Mouse (Mus musculus) midbrain, embryonic 11.5 days (tissue): Measurements from ENCODE around the gene Lgr5. TPM values are rescaled to one million over a fixed set of nuclear protein-coding genes. Genes with fewer than 3 reads are reported as not detected.

Experiments
- ATAC-seq: fragments of 200-750 bp; cut with Nextera tagmentation; 2 replicates; pipeline ENCODE4 v1.8.0; 2017; ENCODE audit warnings: moderate TSS enrichment, moderate library complexity; ENCODE audit not compliant: low FRiP score
- DNase-seq: peaks from one replicate; pipeline ENCODE4 v3.0.0; 2015; ENCODE audit warnings: low spot score; ENCODE audit errors: missing footprints
- H3K27ac ChIP-seq: fragments of 300-500 bp; sonication (generic); 2 replicates; pipeline ENCODE4 v1.5.1; 2014; ENCODE audit warnings: low read depth, low read length
- H3K27me3 ChIP-seq: fragments of 300-500 bp; sonication (generic); 2 replicates; pipeline ENCODE4 v1.6.1; 2014; ENCODE audit warnings: mild to moderate bottlenecking, low read length, moderate library complexity, mixed read lengths; ENCODE audit not compliant: control insufficient read depth, insufficient read depth
- H3K36me3 ChIP-seq: fragments of 300-500 bp; sonication (generic); 2 replicates; pipeline ENCODE4 v1.6.1; 2014; ENCODE audit warnings: mild to moderate bottlenecking, low read length, moderate library complexity, mixed read lengths; ENCODE audit not compliant: control insufficient read depth, insufficient read depth
- H3K4me1 ChIP-seq: fragments of 300-500 bp; sonication (generic); 2 replicates; pipeline ENCODE4 v1.6.1; 2014; ENCODE audit warnings: low read length; ENCODE audit not compliant: control insufficient read depth, insufficient read depth
- H3K4me2 ChIP-seq: fragments of 300-500 bp; sonication (generic); 2 replicates; pipeline ENCODE4 v1.6.1; 2014; ENCODE audit warnings: mild to moderate bottlenecking, moderate library complexity
- H3K4me3 ChIP-seq: fragments of 300-500 bp; sonication (generic); 2 replicates; pipeline ENCODE4 v1.5.1; 2014; ENCODE audit warnings: low read depth, low read length
- H3K9ac ChIP-seq: fragments of 300-500 bp; sonication (generic); 2 replicates; pipeline ENCODE4 v1.6.1; 2014; ENCODE audit warnings: low read length
- H3K9me3 ChIP-seq: fragments of 300-500 bp; sonication (generic); 2 replicates; pipeline ENCODE4 v1.6.1; 2016; ENCODE audit warnings: low read length; ENCODE audit not compliant: control insufficient read depth
- WGBS: fragments of 180-500 bp; shearing (Covaris S2); extraction: QIAGEN DNeasy Blood & Tissue Kit; methylation state at CpG from one replicate; pipeline ENCODE4 v1.1.7; 2014; 5-methylcytosine and 5-hydroxymethylcytosine counted together
- polyA plus RNA-seq: library from polyadenylated mRNA; unstranded; fragments of >200 nt; fragmentation: Nextera tagmentation; extraction: Ambion mirVana; gene quantifications from 2 replicates; pipeline ENCODE4 v1.2.1, GENCODE M21; 2014

The Lgr5 gene
- polyA plus RNA-seq, 1 experiment from 2014 or later: 7.3 TPM

- 51% methylated on average over 12 of the region's 12 CpGs for WGBS
- Histone ChIP-seq H3K27ac (no peak overlapping the region), H3K9me3 (no peaks in the 10 kb centered on the region), H3K4me1 (peaks cover 5% of the 10 kb centered on the region; the same call in 1 of the 2 replicates), H3K27me3 (no peaks in the 10 kb centered on the region), H3K4me2 (no peak overlapping the region), H3K36me3 (no peaks in the 10 kb centered on the region), H3K9ac (no peak overlapping the region), H3K4me3 (no peak overlapping the region)
- no peak for DNase-seq
- peak; percentile 49; the same call in 1 of the 2 replicates for ATAC-seq
Measured at GRCm38 (mm10) chr10:115492956-115493777, 94.4 kb downstream of the Lgr5 start.

- DNase-seq (peak; percentile 81), ATAC-seq (no peak)
- H3K4me3 ChIP-seq: no peak overlapping the region
- H3K27ac ChIP-seq: no peak overlapping the region
- no peaks in the 10 kb centered on the region for H3K9me3 ChIP-seq
- no peak overlapping the region for H3K4me2 ChIP-seq
- H3K9ac ChIP-seq: no peak overlapping the region
- no peaks in the 10 kb centered on the region for H3K36me3 ChIP-seq
- H3K4me1 ChIP-seq: peaks cover 5% of the 10 kb centered on the region; the same call in 1 of the 2 replicates
- WGBS: 93% methylated on average over 7 of the region's 7 CpGs
- no peaks in the 10 kb centered on the region for H3K27me3 ChIP-seq
Measured at GRCm38 (mm10) chr10:115491803-115492510, 95.6 kb downstream of the Lgr5 start.

GRCm38 (mm10) chr10:115485602-115486001 lies 102.0 kb downstream of the Lgr5 start:
- no peaks in the 10 kb centered on the region for H3K9me3 ChIP-seq
- DNase-seq (peak; percentile 49), ATAC-seq (no peak)
- H3K4me1 ChIP-seq: no peaks in the 10 kb centered on the region
- no peak overlapping the region for H3K9ac ChIP-seq
- H3K4me2 ChIP-seq: no peak overlapping the region
- 87% methylated on average over 2 of the region's 2 CpGs for WGBS
- H3K36me3 ChIP-seq: no peaks in the 10 kb centered on the region
- H3K27me3 ChIP-seq: no peaks in the 10 kb centered on the region
- no peak overlapping the region for H3K27ac ChIP-seq
- H3K4me3 ChIP-seq: no peak overlapping the region

GRCm38 (mm10) chr10:115484660-115485059 lies 102.9 kb downstream of the Lgr5 start:
- 88% methylated on average over 3 of the region's 3 CpGs for WGBS
- no peak for DNase-seq
- no peaks in the 10 kb centered on the region for H3K9me3 ChIP-seq
- H3K4me3 ChIP-seq: no peak overlapping the region
- no peaks in the 10 kb centered on the region for H3K4me1 ChIP-seq
- H3K36me3 ChIP-seq: no peaks in the 10 kb centered on the region
- no peak overlapping the region for H3K4me2 ChIP-seq
- no peak for ATAC-seq
- H3K27me3 ChIP-seq: no peaks in the 10 kb centered on the region
- no peak overlapping the region for H3K9ac ChIP-seq
- H3K27ac ChIP-seq: no peak overlapping the region

GRCm38 (mm10) chr10:115478441-115479141 lies 109.0 kb downstream of the Lgr5 start:
- DNase-seq (peak; percentile 92), ATAC-seq (peak; percentile 54)
- Histone ChIP-seq H3K27me3 (no peaks in the 10 kb centered on the region), H3K4me1 (peaks cover 14% of the 10 kb centered on the region; the same call in 1 of the 2 replicates), H3K9me3 (no peaks in the 10 kb centered on the region), H3K4me3 (peak overlapping the region; percentile 11; the same call in 1 of the 2 replicates), H3K36me3 (no peaks in the 10 kb centered on the region), H3K9ac (peak overlapping the region; percentile 36), H3K27ac (no peak overlapping the region), H3K4me2 (peak overlapping the region; percentile 35)
- 13% methylated on average over 19 of the region's 20 CpGs for WGBS

- no peak for DNase-seq
Measured at GRCm38 (mm10) chr10:115476506-115476905, 111.1 kb downstream of the Lgr5 start.

DNA sequence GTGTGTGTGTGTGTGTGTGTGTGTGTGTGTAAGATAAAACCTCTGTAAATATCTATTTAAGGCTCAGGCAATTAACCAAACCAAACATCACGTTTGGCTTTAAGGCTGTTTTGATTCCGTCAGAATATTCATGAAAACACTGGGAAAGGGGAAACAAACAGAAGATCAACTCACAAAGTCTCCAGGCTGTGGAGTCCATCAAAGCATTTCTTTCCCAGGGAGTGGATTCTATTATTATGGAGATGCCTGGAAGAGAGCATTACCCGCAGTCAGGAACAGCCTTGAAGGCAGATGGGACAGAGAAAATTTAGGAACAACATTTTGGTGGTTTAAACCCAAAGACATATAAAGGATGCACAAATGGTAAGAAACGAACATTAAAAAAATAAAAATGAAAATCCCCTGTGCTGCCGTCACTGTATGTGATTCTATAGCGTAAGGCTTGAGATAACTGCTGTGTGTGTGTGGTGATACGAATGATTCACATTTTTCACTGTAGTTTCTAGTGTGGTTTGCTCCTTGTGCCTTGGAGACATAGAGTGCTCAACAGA lies 112.5 kb downstream of the Lgr5 start:
- ATAC-seq (peak; percentile 51; the same call in 1 of the 2 replicates), DNase-seq (peak; percentile 92)
- H3K27ac ChIP-seq: peak overlapping the region; percentile 57; the same call in 1 of the 2 replicates
- H3K9me3 ChIP-seq: no peaks in the 10 kb centered on the region
- H3K4me2 ChIP-seq: no peak overlapping the region
- peaks cover 14% of the 10 kb centered on the region; the same call in 1 of the 2 replicates for H3K4me1 ChIP-seq
- no peak overlapping the region for H3K9ac ChIP-seq
- 47% methylated on average over 7 of the region's 7 CpGs for WGBS
- H3K36me3 ChIP-seq: no peaks in the 10 kb centered on the region
- no peaks in the 10 kb centered on the region for H3K27me3 ChIP-seq
- no peak overlapping the region for H3K4me3 ChIP-seq

More at GRCm38 (mm10) chr10:115476506-115476905, 111.1 kb downstream of the Lgr5 start:
- Histone ChIP-seq H3K9ac (no peak overlapping the region), H3K9me3 (no peaks in the 10 kb centered on the region), H3K27me3 (no peaks in the 10 kb centered on the region), H3K36me3 (no peaks in the 10 kb centered on the region), H3K4me2 (no peak overlapping the region), H3K27ac (no peak overlapping the region), H3K4me3 (no peak overlapping the region), H3K4me1 (peaks cover 14% of the 10 kb centered on the region; the same call in 1 of the 2 replicates)
- ATAC-seq: no peak
- WGBS: 94% methylated on average over 9 of the region's 9 CpGs

GRCm38 (mm10) chr10:115473213-115473961 lies 114.2 kb downstream of the Lgr5 start:
- WGBS: 65% methylated on average over 6 of the region's 6 CpGs
- Histone ChIP-seq H3K4me1 (peaks cover 13% of the 10 kb centered on the region), H3K27me3 (no peaks in the 10 kb centered on the region), H3K9ac (no peak overlapping the region), H3K4me3 (no peak overlapping the region), H3K9me3 (no peaks in the 10 kb centered on the region), H3K27ac (no peak overlapping the region), H3K4me2 (no peak overlapping the region), H3K36me3 (no peaks in the 10 kb centered on the region)
- DNase-seq (no peak), ATAC-seq (no peak)
